Mouse (Mus musculus) urinary bladder, postnatal 4 days (tissue): ENCODE measurements around the gene Hist1h1c.
"Not testable (repeated sequence)": the region's sequence is repeated elsewhere in the genome, so short reads cannot be mapped to it uniquely, and the experiment has no call there.

Source experiments
- DNase-seq, 2 experiments: peaks; one replicate each; pipeline ENCODE4 v3.0.0; 2021 to 2022; ENCODE audit warnings: low spot score in 2 of 2

Hist1h1c gene

DNA sequence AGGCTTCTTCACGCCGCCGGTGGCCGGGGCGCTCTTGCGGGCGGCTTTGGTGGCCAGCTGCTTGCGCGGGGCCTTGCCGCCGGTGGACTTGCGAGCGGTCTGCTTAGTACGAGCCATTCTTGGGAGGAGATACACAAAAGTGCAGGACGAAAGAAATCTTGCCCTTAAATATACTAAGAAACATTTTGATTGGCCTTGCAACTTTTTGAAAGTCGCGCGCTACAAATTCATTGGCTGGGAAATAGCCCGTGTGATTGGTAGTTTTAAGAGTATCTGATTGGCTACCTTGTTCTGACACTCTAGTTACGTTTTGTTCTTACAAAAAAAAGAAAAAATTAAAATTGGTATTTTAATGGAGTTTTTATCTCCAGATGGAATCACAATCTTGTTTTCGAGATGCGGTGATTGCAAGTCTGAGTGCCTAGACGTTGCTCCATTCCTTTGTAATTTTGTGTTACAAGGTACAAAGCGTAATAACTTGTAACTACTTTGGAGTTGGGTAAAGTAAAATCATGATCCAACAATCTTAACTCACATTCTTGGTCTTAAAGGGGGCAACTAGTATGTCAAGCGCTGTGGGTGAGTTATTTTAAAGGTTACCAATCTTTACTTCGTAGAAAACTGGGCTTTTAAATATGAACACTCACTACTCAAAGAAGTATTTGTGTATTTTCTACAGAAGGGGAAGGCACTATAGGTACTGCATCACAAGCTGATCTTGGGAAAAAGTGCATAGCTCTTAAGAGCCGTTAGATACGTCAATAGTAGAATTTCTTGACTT, 7.0 kb downstream of the Hist1h1c start, which contains the start of gene Hist1h3c:
Hist1h3c (minus strand) TSS at position 222 of the 781 bp plus-strand sequence.
- DNase-seq = peak; percentile 70 to 84

DNA sequence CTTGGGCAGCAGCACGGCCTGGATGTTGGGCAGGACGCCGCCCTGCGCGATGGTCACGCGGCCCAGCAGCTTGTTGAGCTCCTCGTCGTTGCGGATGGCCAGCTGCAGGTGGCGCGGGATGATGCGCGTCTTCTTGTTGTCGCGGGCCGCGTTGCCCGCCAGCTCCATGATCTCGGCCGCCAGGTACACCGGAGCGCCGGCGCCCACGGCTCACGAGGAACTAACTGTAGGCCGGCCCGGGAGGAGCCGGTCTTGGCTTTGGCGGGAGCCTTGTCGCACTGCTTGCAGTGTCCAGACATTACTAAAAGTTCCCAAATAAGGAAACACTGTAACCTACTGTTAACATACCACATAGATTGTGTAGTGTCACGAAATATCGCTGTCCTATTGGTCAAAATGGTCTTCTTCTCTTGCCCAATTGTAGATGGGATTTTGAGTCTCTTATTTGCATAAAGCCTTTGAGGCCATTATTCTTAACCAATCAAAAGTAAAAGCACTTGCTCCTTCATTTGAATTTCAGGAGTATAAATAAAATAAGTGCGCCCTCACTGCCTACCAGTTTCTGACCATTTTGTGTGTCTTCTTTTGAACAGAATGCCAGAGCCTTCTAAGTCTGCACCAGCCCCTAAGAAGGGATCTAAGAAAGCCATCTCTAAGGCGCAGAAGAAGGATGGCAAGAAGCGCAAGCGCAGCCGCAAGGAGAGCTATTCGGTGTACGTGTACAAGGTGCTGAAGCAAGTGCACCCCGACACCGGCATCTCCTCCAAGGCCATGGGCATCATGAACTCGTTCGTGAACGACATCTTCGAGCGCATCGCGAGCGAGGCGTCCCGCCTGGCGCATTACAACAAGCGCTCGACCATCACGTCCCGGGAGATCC, 7.8 kb downstream of the Hist1h1c start, which contains the start of gene Hist1h2bb:
Hist1h2bb (plus strand) TSS at position 534 of the 880 bp plus-strand sequence.
- DNase-seq = peak in 1 of 2 experiments; percentile 68

- no peak for DNase-seq
These were observed 8.7 kb downstream of the Hist1h1c start for GRCm38 (mm10) chr13:23747081-23747891.

GRCm38 (mm10) chr13:23747892-23748288, 9.3 kb downstream of the Hist1h1c start:
- no peak for DNase-seq

DNA sequence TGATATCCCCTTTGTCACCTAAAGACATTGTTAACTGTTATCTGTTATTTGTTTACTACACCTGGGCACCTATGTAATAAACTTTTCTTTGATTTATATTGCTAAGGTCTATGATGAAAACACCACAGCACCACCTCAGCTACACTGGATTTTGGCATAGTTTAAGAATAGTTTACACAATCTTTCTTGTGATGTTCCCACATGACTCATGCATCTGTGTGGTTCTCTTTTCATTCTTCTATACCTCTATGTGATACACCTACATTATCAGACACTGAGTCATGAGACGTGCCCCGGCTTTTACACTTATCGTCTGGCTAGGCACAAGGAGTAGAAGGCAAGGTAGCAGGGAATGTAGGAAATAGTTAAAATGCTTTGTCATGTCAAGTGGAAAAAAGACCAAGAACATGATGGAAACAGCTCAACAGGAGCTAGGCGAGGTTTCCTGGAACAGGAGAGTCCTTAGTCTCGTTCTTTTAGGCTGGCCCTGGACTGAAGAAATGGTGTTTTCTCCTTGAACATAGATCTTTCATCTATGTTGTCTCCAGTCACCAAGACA, 11.0 kb downstream of the Hist1h1c start:
- DNase-seq = no peak

GRCm38 (mm10) chr13:23750839-23751477, 12.3 kb downstream of the Hist1h1c start, which contains the start of gene Hist1h2ab:
Gene Hist1h2ab, plus strand, starts transcription at chr13:23751126.
- DNase-seq = not testable (repeated sequence)

DNA sequence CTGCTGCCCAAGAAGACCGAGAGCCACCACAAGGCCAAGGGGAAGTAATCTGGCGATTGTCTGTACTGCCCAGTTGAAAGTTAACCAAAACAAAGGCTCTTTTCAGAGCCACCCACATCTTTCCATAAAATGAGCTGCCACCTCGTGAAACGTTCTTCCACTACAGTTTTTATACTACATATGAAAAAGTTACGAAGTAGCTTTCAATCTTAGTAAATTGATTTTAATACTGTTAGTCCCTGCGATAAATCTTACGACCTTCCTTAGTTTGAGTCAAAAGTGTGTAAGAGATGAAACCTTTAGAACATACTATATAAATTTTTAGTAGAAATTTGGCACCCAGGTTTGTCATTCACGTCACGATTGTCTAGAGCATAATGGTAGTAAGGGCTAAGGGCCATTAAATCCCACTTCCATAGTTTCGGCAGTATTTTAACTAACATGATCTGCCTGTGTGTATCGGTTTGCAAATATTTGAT, 12.9 kb downstream of the Hist1h1c start:
- DNase-seq = no peak

GRCm38 (mm10) chr13:23752067-23752741, 13.6 kb downstream of the Hist1h1c start, which contains the start of gene Hist1h3b:
Gene Hist1h3b, plus strand, starts transcription at chr13:23752267.
- DNase-seq = peak; percentile 74 to 86

DNA sequence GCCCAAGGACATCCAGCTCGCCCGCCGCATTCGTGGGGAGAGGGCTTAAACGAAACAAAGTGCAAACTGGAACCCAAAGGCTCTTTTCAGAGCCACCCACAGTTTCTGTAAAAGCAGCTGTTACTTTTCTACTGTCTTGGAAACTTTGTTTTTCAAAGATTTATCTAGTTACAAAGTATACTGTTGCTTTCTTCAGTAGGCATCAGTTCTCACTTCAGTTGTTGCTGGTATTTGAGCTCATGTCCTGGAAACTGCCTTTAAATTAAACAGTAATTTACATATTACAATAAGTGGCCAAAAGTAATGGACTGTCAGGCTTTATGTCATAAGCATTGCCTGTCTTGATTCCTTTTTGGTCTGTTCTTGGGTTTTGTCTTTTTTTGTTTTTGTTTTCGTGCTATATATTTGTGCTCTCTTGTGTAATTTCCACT, 14.1 kb downstream of the Hist1h1c start:
- no peak for DNase-seq

DNA sequence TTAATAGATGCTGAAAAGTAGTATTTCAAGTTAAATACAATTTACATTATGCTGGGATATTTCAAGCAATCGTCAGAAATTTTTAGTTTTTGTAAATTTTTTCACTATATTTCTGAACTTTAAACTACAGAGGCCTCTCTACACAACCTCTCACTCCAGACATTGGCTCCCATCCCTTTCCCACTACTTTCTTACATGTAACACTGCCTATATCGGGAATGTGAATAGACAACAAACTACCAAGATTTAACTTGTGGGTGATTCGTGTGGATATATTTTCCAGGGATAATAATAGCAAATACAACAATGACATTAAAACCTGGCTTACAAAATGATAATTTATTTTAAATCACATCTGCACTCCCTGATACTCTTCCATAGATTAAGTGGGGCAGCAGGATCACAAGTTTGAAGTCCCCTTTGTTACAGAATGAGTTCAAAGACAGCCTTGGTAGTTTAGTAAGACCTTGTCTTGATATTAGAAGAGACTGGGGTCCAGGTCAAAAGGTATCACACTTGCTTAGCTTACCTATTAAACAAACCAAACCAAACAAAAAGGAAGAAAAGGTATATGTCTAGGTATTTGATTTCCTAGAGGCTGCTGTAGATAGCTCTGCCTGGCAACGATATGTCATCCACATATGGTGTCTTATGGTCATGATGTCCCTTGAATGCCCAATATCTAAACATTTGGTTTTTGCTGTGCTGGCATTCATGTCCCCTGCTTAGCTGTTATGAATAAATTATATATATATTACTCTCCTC, 14.9 kb downstream of the Hist1h1c start:
- DNase-seq = no peak

GRCm38 (mm10) chr13:23755000-23755399, 16.4 kb downstream of the Hist1h1c start:
- DNase-seq = no peak

DNA sequence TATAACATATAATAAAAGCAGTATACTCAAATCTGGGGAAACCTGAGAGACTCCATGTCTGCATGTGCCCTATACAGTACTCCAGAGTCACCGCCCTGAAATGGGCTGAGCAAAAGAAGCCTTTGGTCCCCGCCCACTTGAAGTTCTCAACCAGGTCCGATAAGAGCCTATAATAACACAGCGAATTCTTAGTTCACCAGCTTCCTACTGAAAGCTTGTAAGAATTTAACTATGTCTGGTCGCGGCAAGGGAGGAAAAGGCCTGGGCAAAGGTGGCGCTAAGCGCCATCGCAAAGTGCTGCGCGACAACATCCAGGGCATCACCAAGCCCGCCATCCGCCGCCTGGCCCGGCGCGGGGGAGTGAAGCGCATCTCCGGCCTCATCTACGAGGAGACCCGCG, 18.2 kb downstream of the Hist1h1c start, which contains the start of gene Hist1h4b:
Hist1h4b (plus strand) TSS at position 224 of the 400 bp plus-strand sequence.
- peak; percentile 80 to 82 for DNase-seq

- no peak for DNase-seq
These were observed 18.7 kb downstream of the Hist1h1c start for GRCm38 (mm10) chr13:23757211-23757773.

DNA sequence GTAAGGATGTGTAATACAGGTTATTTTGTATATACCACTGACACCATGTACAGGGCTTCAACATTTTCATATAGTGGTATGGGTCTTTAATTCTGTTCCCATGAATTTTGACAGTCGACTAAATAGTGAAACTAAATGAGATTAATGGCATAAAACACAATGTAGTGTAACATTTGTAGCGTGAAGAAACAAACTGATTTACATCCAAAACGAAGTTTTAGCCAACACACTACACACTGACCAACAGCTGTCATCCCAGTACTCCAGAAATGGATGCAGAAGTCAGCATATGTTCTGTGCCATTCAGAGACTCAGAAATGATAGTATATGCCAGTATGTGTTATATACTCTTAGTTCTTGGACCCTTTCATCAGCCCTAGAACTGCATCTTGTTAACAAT, 19.3 kb downstream of the Hist1h1c start:
- DNase-seq = no peak

GRCm38 (mm10) chr13:23759251-23759771, 20.7 kb downstream of the Hist1h1c start:
- DNase-seq = no peak

- no peak for DNase-seq
These were observed 21.3 kb downstream of the Hist1h1c start for GRCm38 (mm10) chr13:23759916-23760239.

GRCm38 (mm10) chr13:23760240-23760971, 21.8 kb downstream of the Hist1h1c start:
- no peak for DNase-seq
